Mouse (Mus musculus): ENCODE data around the gene Aldh16a1. TPM values are rescaled to one million over a fixed set of nuclear protein-coding genes. Genes with fewer than 3 reads are reported as not detected.

The Aldh16a1 gene
- total RNA-seq, 2 experiments from 2014 or later: 10.5 to 18.0 TPM

Small RNA genes within 50 kb of the gene (microRNA-seq; reads per million reads assigned to microRNA genes)
- 1,117 to 1,338 reads per million in 2 experiments for gene Mir150
- 14.3 to 23.3 reads per million in 2 experiments for gene Mir5121
- gene Mir7055: 1.1 to 2.7 reads per million in 2 experiments

Other genes starting within 250 kb of the Aldh16a1 start
- gene Ap2a1, start 225.1 kb downstream of the Aldh16a1 start, total RNA-seq (2021): 100 to 1,000 TPM; 295 to 305 TPM
- gene Tsks, start 211.4 kb downstream of the Aldh16a1 start, total RNA-seq (2021): under 1 TPM; 0.87 to 0.88 TPM
- gene Cpt1c, start 179.7 kb downstream of the Aldh16a1 start, total RNA-seq (2021): 100 to 1,000 TPM; 131 to 137 TPM
- gene Prmt1, start 168.0 kb downstream of the Aldh16a1 start, total RNA-seq (2021): 100 to 1,000 TPM; 155 to 168 TPM
- 10 to 100 TPM; 45.9 to 51.0 TPM for gene Irf3, start 156.9 kb downstream of the Aldh16a1 start, total RNA-seq (2021)
- gene Bcl2l12, start 155.9 kb downstream of the Aldh16a1 start, total RNA-seq (2021): 1 to 10 TPM; 3.0 to 4.1 TPM
- gene Scaf1, start 138.2 kb downstream of the Aldh16a1 start, total RNA-seq (2021): 100 to 1,000 TPM; 149 to 155 TPM
- 1 to 10 TPM; 9.7 TPM for gene Rras, start 136.6 kb downstream of the Aldh16a1 start, total RNA-seq (2021)
- 10 to 100 TPM; 74.3 to 75.3 TPM for gene Prr12, start 101.7 kb downstream of the Aldh16a1 start, total RNA-seq (2021)
- gene Nosip, start 92.2 kb downstream of the Aldh16a1 start, total RNA-seq (2021): 10 to 100 TPM; 51.0 to 51.3 TPM
- gene Prrg2, start 91.9 kb downstream of the Aldh16a1 start, total RNA-seq (2021): 1 to 10 TPM; 5.5 to 6.1 TPM
- gene Rcn3, start 62.4 kb downstream of the Aldh16a1 start, total RNA-seq (2021): 1 to 10 TPM; 6.2 to 6.9 TPM
- 10 to 100 TPM; 16.7 to 18.5 TPM for gene Fcgrt, start 50.7 kb downstream of the Aldh16a1 start, total RNA-seq (2021)
- gene Rps11, start 30.1 kb downstream of the Aldh16a1 start, total RNA-seq (2021): 100 to 1,000 TPM; 408 to 432 TPM
- 100 to 1,000 TPM; 788 to 817 TPM for gene Rpl13a, start 25.8 kb downstream of the Aldh16a1 start, total RNA-seq (2021)
- under 1 TPM in 1 of 2 experiments, not detected in 1; 0.50 TPM for gene Gm45713, start 18.4 kb downstream of the Aldh16a1 start, total RNA-seq (2021)
- gene Flt3l, start 18.2 kb downstream of the Aldh16a1 start, total RNA-seq (2021): 10 to 100 TPM in 1 of 2 experiments, 1 to 10 TPM in 1; 7.0 to 10.1 TPM
- gene Pih1d1, start 281 bp downstream of the Aldh16a1 start, total RNA-seq (2021): 10 to 100 TPM; 44.5 to 46.8 TPM
- gene Slc17a7, start 9.4 kb upstream of the Aldh16a1 start, total RNA-seq (2021): 1,000 to 10,000 TPM; 1,360 to 1,418 TPM
- gene Gfy, start 25.0 kb upstream of the Aldh16a1 start, total RNA-seq (2021): under 1 TPM; 0.17 to 0.28 TPM
- gene Pth2, start 26.4 kb upstream of the Aldh16a1 start, total RNA-seq (2021): not detected
- 1 to 10 TPM; 2.0 to 3.3 TPM for gene Ccdc155, start 50.3 kb upstream of the Aldh16a1 start, total RNA-seq (2021)
- gene Dkkl1, start 57.6 kb upstream of the Aldh16a1 start, total RNA-seq (2021): 1 to 10 TPM; 1.4 to 2.3 TPM
- gene Tead2, start 61.2 kb upstream of the Aldh16a1 start, total RNA-seq (2021): 1 to 10 TPM; 2.6 to 7.8 TPM
- 1 to 10 TPM; 1.9 to 4.8 TPM for gene Cd37, start 84.5 kb upstream of the Aldh16a1 start, total RNA-seq (2021)
- 1 to 10 TPM; 2.0 to 2.8 TPM for gene Slc6a16, start 86.5 kb upstream of the Aldh16a1 start, total RNA-seq (2021)
- gene Slc6a21, start 122.9 kb upstream of the Aldh16a1 start, total RNA-seq (2021): not detected
- 10 to 100 TPM; 12.9 to 14.8 TPM for gene Trpm4, start 179.2 kb upstream of the Aldh16a1 start, total RNA-seq (2021)
- gene Hrc, start 180.7 kb upstream of the Aldh16a1 start, total RNA-seq (2021): under 1 TPM; 0.20 to 0.46 TPM
- 100 to 1,000 TPM; 126 to 128 TPM for gene Ppfia3, start 212.4 kb upstream of the Aldh16a1 start, total RNA-seq (2021)
- gene Lin7b, start 216.0 kb upstream of the Aldh16a1 start, total RNA-seq (2021): 100 to 1,000 TPM; 133 to 154 TPM
- 100 to 1,000 TPM; 379 to 450 TPM for gene Snrnp70, start 241.2 kb upstream of the Aldh16a1 start, total RNA-seq (2021)

All from layer of hippocampus, postnatal 36 days (tissue).